Mouse (Mus musculus) heart, adult 10 weeks (tissue): ENCODE results near the gene Fam161b. TPM values are rescaled to one million over a fixed set of nuclear protein-coding genes. Genes with fewer than 3 reads are reported as not detected.

ENCODE experiments used
- polyA plus RNA-seq: library from polyadenylated mRNA; stranded (reverse); fragments of 350-450 nt; fragmentation: Illumina TruSeq; extraction: RNeasy Lipid Tissue Mini Kit (QIAGEN cat#74804); gene quantifications from one replicate; pipeline ENCODE4 v1.2.3, GENCODE M21; 2014; ENCODE audit warnings: low read depth, low replicate concordance

The Fam161b gene
- polyA plus RNA-seq, result 12.6 TPM

DNA sequence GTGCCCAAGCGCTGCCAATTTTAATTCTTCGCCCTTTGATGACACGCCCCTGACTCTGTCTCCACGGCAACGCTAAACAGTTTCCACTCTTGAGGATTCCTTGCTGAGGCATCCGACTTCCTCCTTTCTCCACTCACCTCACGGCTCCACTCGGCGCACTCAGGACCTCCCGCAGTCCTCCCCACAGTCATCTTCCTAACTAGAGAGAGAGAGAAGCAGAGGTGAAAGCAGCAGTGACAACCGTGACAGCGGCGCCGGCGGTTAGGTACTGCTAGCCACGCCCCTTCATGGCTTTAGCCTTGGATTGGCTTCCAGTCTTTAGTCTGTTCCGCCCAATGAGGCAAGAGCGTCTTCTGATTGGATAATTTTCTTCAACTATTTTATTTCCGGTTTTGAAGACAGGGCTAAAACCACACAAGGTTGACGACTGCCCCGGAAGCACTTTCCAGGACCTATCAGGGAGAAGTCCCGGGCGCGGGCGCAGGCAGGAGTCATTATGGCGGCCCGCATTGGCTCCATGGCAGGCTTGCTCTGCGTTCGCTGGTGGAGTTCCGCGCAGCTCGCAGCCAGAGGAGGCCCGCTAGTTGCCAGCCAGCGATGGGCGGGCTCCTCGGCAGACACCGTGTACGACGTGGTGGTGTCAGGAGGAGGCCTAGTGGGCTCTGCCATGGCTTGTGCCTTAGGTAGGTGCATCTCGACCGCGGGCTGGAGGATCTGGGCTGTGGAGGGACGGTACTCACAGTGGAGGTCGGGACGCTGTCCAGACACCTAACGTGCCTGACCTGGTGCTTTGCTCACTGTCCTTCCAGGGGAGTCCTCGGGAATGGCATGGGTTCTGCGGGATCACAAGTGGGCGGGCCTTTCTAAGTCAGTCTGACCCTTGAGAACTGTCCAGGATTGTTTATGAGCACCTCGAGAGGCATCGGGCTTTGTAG is at the start of gene Fam161b, which contains the start of gene Coq6:
Gene Fam161b (minus strand): TSS at position 279 of the 935 bp plus-strand sequence.
Gene Coq6 (plus strand): TSS at position 103 of the 935 bp plus-strand sequence.

DNA sequence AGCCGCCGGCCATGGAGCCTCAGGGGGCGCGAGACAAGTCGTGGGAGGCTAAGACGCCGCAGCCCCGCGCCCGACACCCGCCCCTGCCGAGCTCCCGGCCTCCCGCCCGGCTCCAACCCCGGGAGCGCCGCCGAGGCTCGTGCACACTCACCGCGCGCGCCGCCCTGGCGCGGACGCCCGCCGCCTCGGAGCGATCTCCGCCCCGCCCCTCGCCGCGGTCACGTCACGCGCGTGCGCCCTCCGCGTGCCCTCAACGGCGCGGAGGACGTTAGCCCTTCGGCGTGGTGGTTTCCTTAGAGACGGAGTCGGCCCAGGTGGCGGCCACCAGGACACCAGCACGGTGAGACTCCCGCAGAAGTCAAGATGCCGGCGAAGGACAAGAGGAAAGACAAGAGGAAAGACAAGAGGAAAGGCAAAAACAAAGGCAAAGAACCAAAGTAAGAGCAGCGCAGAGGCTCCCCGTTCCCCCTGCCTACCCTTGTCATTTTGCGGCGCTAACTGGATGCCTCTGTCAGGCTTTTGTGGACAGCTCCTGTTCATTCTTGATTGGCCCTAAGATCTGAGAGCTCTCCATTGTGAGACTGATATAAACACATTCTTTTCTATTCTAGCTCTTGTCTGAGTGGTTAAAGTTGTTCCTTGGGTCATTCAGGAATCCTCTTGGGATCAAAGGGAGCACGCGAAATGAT is 47.3 kb upstream of the Fam161b start, which contains the start of the genes Entpd5 and Bbof1:
Gene Entpd5 (minus strand): TSS at position 211 of the 689 bp plus-strand sequence.
Gene Bbof1 (plus strand): TSS at position 253 of the 689 bp plus-strand sequence.

DNA sequence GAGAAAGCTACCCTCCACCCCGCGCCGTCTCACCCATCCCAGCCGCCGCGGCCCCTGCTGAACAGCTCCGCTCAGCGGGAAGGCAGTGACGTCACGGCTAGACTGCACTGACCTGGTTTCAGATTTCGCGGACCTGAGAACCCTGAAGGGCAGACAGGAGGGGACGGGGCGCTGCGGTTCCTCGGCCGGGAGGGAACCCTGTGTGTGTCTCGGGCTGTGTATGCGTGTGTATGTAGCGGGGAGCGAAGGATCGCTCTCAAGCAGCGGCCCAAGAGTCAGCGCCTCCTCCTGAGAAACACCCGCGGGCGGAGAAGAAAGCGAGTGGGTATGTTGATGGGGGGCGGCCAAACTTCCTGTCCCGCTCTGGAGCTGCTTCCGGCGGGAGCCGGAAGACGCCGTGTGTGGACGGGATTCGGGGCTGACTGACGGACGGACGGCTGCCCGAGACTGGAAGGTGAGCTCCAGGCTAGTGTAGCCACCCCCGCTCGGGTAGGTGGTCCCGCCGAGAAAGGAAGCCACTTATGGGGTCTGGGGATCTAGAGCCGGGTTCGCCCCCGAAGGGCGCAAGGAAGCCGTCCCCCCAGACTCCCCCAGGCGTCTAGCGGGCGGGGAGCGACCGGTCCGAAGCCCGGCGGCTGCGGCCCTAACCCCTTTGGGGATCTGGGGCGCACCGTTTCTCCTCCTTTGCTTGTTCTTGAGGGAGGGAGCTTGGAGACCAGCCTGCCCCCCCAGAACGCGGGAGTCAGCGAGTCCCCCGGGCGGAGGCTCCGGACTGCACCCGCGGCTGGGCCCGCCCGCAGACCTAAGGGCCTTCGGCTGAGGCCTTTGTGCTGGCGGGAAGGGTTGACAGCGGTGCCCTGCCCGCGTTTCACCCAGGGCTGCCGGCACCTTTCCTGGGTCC is 44.7 kb downstream of the Fam161b start, which contains the start of gene Zfp410:
Gene Zfp410 (plus strand): TSS at position 132 of the 901 bp plus-strand sequence.

Other genes with a start within 250 kb of the Fam161b start
- 4.3 TPM for gene Dnal1, start 247.5 kb downstream of the Fam161b start, polyA plus RNA-seq
- gene Pnma1, start 213.3 kb downstream of the Fam161b start, polyA plus RNA-seq, result not detected
- gene Elmsan1, start 143.0 kb downstream of the Fam161b start, polyA plus RNA-seq, result 8.2 TPM
- gene Ptgr2, start 76.6 kb downstream of the Fam161b start, polyA plus RNA-seq, result 238 TPM
- gene Zfp410, start 45.0 kb downstream of the Fam161b start, polyA plus RNA-seq, result 32.7 TPM
- gene Coq6, start 176 bp downstream of the Fam161b start, polyA plus RNA-seq, result 77.1 TPM
- gene Entpd5, start 47.2 kb upstream of the Fam161b start, polyA plus RNA-seq, result 90.1 TPM
- 3.0 TPM for gene Bbof1, start 47.2 kb upstream of the Fam161b start, polyA plus RNA-seq
- 15.1 TPM for gene Rnf113a2, start 55.4 kb upstream of the Fam161b start, polyA plus RNA-seq
- gene Aldh6a1, start 89.2 kb upstream of the Fam161b start, polyA plus RNA-seq, result 228 TPM
- 14.8 TPM for gene Lin52, start 89.6 kb upstream of the Fam161b start, polyA plus RNA-seq
- gene Vsx2, start 207.9 kb upstream of the Fam161b start, polyA plus RNA-seq, result not detected